Mouse (Mus musculus): ENCODE results near the gene Egr4. TPM values are rescaled to one million over a fixed set of nuclear protein-coding genes. Genes with fewer than 3 reads are reported as not detected.

The Egr4 gene
- total RNA-seq, 2 experiments from 2014 or later: 52.8 to 54.4 TPM

Other genes with a start within 250 kb of the Egr4 start
- 100 to 1,000 TPM; 165 TPM for gene Sfxn5, start 180.2 kb downstream of the Egr4 start, total RNA-seq (2021)
- gene Rab11fip5, start 139.0 kb downstream of the Egr4 start, total RNA-seq (2021): 10 to 100 TPM; 65.7 to 66.8 TPM
- not detected for gene Noto, start 89.7 kb downstream of the Egr4 start, total RNA-seq (2021)
- 10 to 100 TPM; 38.6 to 39.4 TPM for gene Smyd5, start 81.6 kb downstream of the Egr4 start, total RNA-seq (2021)
- 100 to 1,000 TPM; 206 to 214 TPM for gene Cct7, start 62.1 kb downstream of the Egr4 start, total RNA-seq (2021)
- 10 to 100 TPM; 25.6 to 28.5 TPM for gene Pradc1, start 61.6 kb downstream of the Egr4 start, total RNA-seq (2021)
- 100 to 1,000 TPM; 109 to 112 TPM for gene Fbxo41, start 10.6 kb downstream of the Egr4 start, total RNA-seq (2021)
- gene Alms1, start 73.9 kb upstream of the Egr4 start, total RNA-seq (2021): 1 to 10 TPM; 8.1 to 9.8 TPM
- 1 to 10 TPM; 1.8 to 3.6 TPM for gene Nat8f7, start 199.6 kb upstream of the Egr4 start, total RNA-seq (2021)